Mouse (Mus musculus) skeletal muscle tissue, adult 2 months (tissue): ENCODE measurements around the gene Dpf3.

Source experiments
- DNase-seq: peaks from one replicate; pipeline ENCODE4 v3.0.0-alpha.2; 2012; ENCODE audit warnings: low read depth, low spot score

Gene Dpf3

GRCm38 (mm10) chr12:83295031-83295430 lies 192.5 kb downstream of the Dpf3 start:
- no peak for DNase-seq

- DNase-seq, result no peak
Observed at GRCm38 (mm10) chr12:83291915-83292314, 195.6 kb downstream of the Dpf3 start.

- DNase-seq, result no peak
Observed at GRCm38 (mm10) chr12:83286496-83287492, 200.7 kb downstream of the Dpf3 start.

- no peak for DNase-seq
Observed at GRCm38 (mm10) chr12:83283591-83284320, 203.8 kb downstream of the Dpf3 start.

- peak; percentile 50 for DNase-seq
Observed at GRCm38 (mm10) chr12:83277537-83278441, 209.7 kb downstream of the Dpf3 start.

GRCm38 (mm10) chr12:83271215-83271614 lies 216.3 kb downstream of the Dpf3 start:
- DNase-seq, result peak; percentile 77

- DNase-seq, result peak; percentile 88
Observed at GRCm38 (mm10) chr12:83268504-83268922, 219.0 kb downstream of the Dpf3 start.

- DNase-seq, result no peak
Observed at GRCm38 (mm10) chr12:83260540-83260939, 227.0 kb downstream of the Dpf3 start.

GRCm38 (mm10) chr12:83254399-83254798 lies 233.1 kb downstream of the Dpf3 start:
- no peak for DNase-seq

- DNase-seq, result no peak
Observed at GRCm38 (mm10) chr12:83249066-83249465, 238.4 kb downstream of the Dpf3 start.

- no peak for DNase-seq
Observed at GRCm38 (mm10) chr12:83248636-83249035, 238.9 kb downstream of the Dpf3 start.

GRCm38 (mm10) chr12:83247669-83248068 lies 239.8 kb downstream of the Dpf3 start:
- no peak for DNase-seq

- DNase-seq, result no peak
Observed at GRCm38 (mm10) chr12:83241022-83241421, 246.5 kb downstream of the Dpf3 start.

- DNase-seq, result peak; percentile 21
Observed at GRCm38 (mm10) chr12:83240571-83240970, 246.9 kb downstream of the Dpf3 start.

- no peak for DNase-seq
Observed at GRCm38 (mm10) chr12:83235781-83236180, 251.7 kb downstream of the Dpf3 start.

- DNase-seq, result no peak
Observed at GRCm38 (mm10) chr12:83234981-83235380, 252.5 kb downstream of the Dpf3 start.

- DNase-seq, result no peak
Observed at GRCm38 (mm10) chr12:83233651-83234050, 253.9 kb downstream of the Dpf3 start.

- DNase-seq, result no peak
Observed at GRCm38 (mm10) chr12:83232916-83233315, 254.6 kb downstream of the Dpf3 start.

- DNase-seq, result no peak
Observed at GRCm38 (mm10) chr12:83231258-83231657, 256.3 kb downstream of the Dpf3 start.

GRCm38 (mm10) chr12:83229683-83230082 lies 257.8 kb downstream of the Dpf3 start:
- DNase-seq, result no peak

- no peak for DNase-seq
Observed at GRCm38 (mm10) chr12:83227014-83227413, 260.5 kb downstream of the Dpf3 start.
